Mouse (Mus musculus) spleen, postnatal 36 days (tissue): ENCODE measurements around the gene 2900026A02Rik.

Experiments
- DNase-seq, 2 experiments: peaks; one replicate each; pipeline ENCODE4 v3.0.0; 2022; ENCODE audit warnings: low spot score in 2 of 2, mixed read lengths in 1 of 2

Gene 2900026A02Rik

DNA sequence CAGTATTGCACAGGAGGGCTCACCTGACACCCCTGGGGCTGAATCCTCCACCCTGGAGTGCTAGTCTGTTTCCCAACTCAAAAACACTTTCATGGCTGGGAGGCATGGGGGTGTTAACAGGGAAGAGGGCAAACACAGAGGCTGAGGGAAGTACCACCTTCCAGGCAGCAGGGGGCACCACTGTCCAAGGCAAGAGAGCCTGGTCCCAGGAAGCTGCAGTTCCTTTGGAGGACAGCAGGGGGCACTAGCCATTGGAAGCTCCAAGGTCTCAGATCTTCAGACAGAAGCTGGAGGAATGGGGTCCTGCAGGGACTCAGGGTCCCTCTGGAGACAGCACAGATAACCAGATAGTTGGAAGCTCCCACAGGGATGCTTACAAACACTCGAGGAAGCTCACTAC, 121.5 kb downstream of the 2900026A02Rik start:
- DNase-seq: peak; percentile 65 to 71

DNA sequence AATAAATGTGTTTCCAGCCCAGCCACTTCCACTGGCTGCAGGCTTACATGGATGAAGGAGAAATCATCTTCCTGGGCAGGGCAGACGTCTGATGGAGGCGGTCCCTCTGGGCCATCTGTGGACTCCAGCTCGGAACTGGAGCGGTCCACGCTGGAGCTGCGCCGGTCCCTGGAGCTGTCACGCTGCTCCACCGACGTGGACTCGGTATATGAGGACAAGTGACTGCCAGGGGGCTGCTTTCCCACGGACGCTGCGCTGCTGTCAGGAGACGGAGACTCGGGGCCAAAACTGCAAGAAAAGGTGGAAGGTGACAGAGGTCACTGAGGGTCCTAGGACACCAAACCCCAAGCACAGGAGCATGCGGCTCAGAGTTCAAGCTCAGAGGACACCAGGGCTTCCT, 123.5 kb downstream of the 2900026A02Rik start:
- DNase-seq: no peak

DNA sequence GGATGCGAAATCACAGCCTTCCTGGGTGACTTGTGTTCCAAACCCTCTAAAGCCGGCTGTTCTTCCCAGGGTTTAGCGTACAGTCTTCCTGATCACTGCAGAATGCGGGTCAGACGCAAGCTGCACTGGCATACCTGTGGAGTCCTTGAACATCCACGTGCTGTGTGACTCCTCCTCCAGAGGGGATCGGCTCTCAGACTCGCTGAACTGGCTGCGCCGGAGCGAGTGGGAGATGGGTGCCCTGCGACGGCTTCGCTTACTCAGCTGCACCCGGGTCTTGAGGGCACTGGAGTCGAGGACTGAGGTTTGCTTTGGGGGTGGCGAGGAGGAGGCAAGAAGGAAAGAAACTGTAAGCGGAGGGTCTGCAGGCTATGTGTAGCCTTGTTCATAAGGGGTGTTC, 125.6 kb downstream of the 2900026A02Rik start:
- no peak for DNase-seq

DNA sequence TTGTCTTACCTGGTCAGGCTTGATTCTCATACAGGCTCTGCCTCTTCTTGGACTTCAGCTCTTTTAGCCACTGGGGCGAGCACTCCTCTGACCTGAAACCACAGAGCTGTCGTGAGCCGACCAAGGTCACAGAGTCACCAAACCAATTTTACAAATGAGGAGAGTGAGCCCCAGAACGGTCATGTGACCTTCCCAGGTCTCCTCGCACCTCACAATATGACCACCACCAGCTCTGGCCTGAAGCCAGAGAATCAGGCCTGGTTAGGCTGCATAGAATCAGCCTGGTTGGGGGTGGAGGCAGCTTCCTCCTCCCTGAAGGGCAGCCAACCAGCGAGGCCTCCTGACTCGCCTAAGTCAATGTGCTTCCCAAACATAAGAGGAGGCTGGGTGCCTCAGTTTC, 128.6 kb downstream of the 2900026A02Rik start:
- DNase-seq: no peak

DNA sequence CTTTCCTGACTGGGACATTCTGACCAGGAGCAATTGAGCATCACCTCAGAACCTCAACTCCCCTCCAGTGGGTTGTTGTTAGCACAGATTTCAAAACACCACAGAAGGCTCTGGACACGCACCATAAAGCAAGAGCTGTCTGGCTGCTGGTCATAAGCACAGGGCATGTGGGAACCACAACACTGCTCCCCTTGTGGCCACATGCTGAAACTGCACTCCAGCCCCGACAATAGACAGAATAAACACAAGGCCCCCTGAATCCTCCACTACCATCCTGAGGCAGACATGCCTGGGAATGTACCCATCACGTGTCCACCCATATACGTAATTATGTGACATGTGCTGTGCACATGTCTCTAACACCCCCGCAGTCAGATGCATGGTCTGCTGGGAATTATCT, 129.9 kb downstream of the 2900026A02Rik start:
- no peak for DNase-seq

DNA sequence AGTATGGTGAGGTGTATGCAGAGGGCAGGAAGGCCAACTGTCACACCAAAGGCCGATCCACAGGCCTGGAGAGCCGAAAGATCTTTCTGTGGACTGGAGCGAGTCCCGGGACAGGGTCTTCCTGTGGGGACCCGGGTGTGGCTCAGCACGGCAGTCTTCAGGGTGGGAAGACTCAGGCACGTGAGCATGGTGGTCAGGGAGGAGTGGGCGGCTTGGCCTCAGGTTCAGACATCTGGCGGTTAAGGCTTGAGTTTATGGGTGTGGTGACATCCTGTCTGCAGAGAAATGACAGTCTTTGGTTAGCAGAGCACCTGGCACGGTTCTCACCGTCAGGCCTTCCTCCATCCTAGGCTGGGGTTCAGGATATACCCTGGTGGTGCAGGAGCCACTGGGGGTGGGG, 130.3 kb downstream of the 2900026A02Rik start:
- no peak for DNase-seq

DNA sequence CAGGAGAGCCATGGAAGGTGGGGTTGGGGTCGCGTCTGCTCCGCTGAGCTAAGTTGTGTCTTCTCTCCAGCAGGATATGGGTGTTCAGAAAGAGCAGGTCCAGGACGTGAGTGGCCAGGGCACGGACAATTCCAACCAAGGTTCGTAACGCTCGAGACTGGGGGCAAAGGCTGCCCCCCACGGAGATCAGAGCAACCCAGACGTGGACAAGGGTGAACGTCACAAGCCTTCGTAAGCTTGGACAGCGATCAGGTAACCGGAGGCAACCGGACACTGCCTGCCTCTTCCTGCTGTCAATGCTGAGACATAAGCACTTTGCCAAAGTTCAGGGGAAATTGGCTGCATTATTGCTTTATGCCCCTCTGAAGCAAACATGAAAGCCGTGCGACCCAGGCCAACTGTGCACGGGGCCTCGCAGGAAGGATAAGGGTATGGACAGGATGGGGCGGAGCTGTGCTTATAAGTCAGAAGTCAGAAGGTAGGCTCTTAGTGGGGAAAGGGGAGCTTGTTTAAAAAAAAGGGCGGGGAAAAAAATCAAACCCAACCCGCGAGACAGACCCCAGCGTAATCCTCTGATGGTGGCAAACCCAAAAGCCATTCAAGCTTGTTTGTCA, 130.9 kb downstream of the 2900026A02Rik start:
- DNase-seq: no peak

DNA sequence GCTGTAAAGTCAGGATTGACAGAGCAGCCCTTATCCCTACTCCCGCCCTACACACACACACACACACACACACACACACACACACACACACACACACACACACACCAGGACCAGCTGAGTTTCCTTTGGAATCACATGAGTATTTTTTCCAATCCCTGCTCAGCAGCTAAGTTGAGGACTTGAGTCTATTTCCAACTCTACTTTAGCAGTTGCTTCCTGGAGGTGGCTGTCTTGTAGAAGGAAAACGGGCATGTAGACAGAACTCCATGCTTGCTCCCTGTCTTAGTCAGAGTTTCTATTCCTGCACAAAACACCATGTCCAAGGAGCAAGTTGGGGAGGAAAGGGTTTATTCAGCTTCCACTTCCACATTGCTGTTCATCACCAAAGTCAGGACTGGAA, 133.6 kb downstream of the 2900026A02Rik start:
- DNase-seq: no peak

DNA sequence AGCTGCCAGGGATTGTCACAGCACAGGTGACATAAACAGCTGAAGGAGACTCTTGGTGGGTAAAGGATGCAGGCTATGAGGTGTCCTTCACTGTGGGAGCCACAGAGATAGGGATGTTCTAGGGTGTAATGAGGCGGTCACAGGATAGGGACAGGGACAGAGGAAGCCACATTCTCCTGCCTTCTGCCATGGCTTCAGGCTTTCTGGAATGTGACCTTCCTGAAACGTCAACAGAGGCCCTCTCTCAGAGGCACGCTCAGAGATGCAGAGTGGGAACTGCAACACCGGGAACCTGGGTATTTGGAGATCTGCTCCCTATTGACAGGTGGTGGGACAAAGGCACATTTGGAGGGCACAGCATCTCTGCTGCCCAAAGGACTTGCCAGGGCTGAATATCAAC, 134.0 kb downstream of the 2900026A02Rik start:
- no peak for DNase-seq

DNA sequence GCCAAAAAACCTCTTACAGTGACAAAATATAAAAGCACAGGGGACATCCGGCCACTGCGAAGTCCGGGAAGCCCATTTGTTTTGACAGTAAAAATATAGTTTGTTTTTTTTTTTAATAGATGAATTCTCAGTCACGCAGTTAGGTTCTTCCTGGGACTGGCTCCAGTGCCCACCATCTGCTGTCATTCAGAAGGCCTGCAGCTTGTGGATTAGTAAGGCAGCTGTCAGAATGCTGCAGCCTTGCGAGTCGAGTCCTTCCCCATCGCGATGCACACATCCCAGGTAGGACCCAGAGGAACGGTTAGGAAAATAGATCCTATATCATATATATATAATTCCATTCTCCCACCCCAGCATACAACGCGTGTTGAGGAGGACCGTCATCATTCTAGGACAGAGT, 134.6 kb downstream of the 2900026A02Rik start:
- no peak for DNase-seq

DNA sequence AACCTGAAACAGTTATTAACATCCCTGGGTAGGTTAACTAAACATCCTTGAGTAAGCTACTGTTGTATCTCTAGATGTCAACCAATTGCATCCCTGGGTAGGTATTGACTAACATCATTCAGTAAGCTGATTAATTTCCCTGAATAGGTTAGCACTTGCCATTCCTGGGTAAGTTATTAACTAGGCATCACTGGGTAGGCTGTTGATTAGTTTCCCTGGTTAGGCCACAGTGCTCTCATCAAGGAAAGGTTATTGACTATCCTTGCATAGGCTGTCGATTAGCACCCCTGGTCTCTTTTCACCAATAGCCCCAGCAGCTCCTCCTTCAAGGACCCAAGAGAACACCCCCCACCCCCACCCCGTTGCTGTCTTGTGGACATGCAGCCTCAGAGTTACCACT, 135.1 kb downstream of the 2900026A02Rik start:
- no peak for DNase-seq

DNA sequence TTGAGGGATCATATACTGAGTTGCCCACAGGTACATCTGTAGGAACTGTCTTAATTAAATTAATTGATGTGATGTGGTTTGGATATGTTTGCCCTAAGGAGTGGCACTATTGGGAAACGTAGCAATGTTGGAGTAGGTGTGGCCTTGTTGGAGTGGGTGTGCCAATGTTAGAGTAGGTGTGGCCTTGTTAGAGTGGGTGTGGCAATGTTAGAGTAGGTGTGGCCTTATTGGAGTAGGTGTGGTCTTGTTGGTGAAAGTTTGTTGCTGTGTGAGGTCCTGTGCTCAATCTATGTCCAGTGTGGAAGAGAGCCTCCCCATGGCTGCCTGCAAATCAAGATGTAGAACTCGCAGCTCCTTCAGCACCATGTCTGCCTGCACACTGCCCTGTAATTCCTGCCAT, 136.7 kb downstream of the 2900026A02Rik start:
- DNase-seq: no peak

DNA sequence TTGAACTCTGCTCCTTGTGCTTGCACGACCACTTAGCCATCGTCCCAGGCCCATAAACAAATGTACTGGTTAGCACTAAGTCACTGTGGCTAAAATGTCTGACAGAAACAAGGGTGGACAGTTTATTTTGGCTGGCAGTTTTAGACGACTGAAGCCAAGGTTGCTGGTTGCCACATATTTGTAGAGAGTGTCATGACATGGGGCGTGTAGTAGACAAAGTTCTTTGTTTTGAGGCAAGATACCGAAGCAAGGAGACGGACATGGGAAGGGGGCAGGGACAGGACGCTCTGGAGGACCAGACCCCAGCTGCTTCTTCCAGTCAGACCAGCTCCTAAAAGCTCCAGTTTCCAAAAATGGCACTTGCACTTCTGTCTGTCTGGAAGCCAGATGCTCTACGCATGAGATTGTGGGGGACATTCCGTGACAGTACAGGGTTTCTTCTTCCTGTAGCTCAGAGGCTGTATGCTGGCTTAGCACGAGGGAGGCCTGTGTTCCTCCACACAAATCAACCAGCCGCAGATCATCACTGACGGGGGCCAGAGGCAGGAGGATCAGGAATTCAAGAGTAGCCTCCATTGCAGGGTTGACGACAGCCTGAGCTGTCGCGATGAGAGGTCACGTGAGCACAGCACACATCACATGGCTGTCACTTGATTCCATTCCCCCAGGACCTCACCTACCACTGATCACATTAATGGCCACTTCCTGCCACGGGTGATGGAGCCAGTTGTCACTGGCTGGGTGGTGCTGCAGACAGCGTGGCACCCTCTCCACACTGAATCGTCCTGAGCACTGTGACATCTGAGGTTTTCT, 138.5 kb downstream of the 2900026A02Rik start:
- DNase-seq: no peak

DNA sequence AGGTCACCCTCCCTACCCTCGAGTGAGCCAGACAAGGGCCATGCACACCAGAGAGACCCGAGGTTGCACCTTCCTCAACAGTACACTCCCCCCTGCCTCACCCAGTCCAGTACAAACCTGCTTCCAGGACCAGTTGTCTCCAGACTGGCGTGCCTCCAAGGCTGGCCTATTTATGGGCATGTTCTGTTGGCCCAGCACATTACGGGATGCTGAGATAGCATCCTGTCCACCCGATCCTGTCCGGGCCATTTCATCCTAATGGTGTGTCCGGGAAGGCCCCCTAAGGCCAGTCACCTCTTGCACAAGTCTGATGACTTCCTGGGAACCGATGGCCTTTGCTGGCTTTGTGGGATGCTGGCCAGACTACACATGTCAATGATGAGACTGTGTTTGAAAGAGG, 139.6 kb downstream of the 2900026A02Rik start, which contains the start of gene Crybb3:
Gene Crybb3, minus strand, starts transcription at position 146 of the 400 bp plus-strand sequence.
- peak in 1 of 2 experiments; percentile 15 for DNase-seq

DNA sequence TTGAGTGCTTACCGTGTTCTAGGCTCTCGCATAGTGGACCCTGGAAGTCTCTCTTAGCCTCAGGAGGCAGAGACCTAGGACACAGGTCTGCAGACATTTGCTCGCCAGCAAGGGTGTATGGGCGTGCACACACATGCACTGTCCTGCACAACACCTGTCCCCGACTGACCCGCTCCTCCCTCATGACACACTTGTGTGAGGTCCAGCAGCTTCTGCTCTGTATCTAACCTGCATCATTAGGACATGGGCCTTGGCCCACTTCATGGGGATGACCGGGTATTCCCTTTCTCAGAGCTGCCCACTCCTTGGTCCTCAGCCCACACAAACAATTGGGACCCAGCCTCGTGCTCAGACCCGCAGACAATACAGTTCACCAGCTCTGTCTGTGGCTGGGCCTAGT, 140.0 kb downstream of the 2900026A02Rik start:
- DNase-seq: no peak

DNA sequence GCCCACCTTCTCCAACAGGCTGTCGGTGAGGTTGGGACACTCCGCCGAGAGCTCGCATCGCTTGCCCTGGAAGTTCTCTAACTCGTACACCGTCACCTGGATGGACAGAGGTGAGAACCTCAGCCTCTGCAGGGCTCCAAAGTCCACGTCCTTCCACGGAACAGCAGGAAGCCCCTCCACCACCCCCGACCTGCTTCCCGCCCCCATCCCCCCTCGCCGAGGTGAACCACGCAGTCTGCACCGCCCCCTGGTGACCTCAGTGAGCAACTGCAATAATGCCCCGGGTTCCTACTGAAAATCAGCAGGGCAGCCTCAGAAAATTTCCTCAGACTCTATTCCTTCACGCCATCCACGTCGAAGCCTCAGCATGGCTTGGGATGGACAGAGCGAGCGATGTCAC, 141.3 kb downstream of the 2900026A02Rik start:
- DNase-seq: no peak

DNA sequence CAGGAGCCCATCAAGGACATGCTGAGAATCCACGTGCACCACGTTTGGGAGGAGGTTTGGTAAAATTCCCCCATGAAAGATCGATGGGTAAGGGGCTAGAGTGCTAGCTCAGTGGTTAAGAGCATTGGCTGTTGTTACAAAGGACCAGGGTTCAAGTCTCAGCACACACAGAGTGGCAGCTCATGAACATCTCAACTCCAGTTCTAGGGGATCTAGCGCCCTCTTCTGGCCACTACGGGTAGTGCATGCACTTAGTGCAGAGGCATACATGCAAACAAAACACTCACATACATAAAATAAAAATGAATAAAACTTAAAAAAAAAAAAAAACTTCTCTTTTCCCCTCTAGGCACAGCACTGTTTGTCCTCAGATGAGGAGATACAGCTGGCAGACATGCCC, 142.3 kb downstream of the 2900026A02Rik start:
- DNase-seq: no peak

DNA sequence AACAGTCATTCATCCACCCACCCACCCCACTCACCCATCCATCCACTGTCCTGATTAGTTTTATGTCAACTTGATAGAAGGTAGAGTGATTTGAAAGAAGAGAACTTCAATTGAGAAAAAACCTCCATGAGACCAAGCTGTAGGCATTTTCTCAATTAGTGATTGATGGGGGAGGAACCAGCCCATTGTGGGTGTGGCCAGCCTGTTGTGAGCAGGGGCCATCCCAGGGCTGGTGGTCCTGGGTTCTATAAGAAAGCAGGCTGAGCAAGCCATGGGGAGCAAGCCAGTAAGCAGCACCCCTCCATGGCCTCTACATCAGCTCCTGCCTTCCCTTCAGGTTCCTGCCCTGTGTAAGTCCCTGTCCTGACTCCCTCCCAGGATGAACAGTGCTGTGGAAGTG, 151.0 kb downstream of the 2900026A02Rik start, which contains the start of gene Crybb2:
Gene Crybb2, minus strand, starts transcription at position 101 of the 400 bp plus-strand sequence.
- DNase-seq: no peak

DNA sequence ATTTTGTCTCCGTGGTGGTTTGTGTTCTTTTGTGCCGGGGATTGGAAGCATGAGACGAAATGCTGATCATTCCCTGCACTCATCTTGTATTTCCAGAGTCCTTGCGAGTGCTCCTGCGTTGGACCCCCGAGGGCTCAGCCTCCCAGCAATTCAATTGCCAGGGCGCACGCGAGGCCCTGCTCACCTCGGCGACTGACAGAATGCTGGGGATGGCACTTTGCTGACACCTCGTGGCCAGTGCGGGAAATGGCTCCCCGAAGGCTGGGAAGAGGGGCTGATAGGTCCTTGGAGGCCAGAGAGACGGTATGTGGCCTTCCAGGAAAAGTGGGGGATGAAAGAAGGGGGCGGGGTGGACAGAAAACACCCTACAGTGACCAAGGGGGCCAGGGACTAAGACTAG, 166.7 kb downstream of the 2900026A02Rik start:
- DNase-seq: peak; percentile 37 to 50

DNA sequence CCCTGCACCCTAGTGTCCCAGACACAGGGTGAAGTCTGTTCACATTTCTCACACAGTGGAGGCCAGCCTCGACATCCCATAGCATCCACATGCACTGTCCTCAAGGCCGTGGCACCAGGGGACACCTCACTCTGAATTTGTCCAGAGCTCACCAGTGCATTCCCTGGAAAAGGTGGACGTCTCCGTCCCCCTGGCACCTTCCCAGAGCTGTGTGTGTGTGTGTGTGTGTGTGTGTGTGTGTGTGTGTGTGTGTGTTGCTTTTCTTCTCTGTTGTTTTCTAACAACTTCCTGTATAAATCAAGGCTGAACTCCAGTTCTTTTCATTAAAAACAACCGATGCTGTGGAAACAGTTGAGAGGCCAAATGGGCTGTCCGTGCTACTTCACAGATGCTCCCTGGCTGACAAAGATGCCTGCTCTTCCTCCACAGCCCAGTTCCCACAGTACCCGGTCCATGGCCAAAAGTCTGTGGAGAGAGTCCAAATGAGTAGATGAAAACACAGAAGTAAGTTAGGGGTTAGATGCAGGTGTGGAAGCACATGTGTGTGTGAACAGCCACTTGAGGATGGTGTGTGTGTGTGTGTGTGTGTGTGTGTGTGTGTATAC, 170.4 kb downstream of the 2900026A02Rik start:
- DNase-seq: no peak

DNA sequence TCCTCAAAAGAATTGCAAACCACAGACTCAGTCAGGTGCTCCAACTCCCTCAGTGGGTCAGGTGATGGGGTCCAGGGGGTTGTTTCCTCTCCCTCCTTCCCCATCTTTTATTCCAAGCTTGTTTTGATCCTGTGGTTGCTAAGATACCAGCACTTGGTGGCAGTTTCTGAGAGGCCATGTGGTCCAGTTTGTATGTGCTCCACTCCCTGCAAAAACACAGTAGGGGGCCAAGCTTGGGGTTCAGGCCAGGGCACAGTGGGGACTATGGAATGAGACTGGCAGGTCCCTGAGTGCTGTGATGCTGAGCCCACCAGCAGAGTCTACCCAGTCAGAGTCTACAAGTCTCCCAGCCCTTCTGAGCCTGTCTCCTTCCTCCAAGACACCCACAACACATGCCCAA, 171.2 kb downstream of the 2900026A02Rik start:
- DNase-seq: no peak

DNA sequence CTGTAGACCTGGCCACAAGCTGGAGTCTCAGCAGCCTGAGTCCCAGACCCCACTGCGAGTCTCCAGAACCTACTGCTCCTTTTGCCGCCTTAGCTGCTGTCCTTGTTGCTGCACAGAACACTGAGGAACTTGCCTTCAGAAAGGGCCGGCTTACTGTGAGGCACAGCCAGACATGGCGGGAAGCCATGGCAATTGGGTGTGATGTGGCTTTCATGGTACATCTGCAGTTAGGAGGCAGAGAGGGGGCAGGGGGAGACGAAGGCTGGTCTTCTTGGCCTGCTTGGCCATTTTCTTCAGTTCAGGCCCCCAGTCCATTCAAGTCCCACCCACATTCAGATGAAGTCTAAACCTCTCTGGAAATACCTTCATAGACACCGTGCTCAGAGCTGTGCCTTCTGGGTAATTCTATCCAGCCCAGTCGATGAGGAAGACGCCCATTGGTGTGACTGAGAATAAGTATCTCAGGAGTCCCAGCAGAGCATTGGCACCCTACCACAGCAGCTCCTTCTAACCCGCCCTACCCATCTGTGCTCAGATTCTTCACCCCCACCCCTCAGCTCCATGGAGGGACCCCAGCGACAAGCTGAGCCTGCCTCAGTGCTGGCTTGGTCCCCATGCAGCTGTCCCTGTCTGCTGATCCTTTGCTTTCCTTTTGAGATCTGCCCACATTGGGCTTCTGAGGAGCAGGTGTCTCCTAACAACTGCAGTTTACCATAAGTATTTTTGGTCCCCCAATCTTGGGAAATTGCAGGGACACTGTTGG, 175.3 kb downstream of the 2900026A02Rik start:
- no peak for DNase-seq
